Mouse (Mus musculus) hindbrain, postnatal 0 days (tissue): ENCODE results near the gene Rest. TPM values are rescaled to one million over a fixed set of nuclear protein-coding genes. Genes with fewer than 3 reads are reported as not detected.

Experiments
- ATAC-seq: fragments of 200-750 bp; cut with Nextera tagmentation; 2 replicates; pipeline ENCODE4 v1.8.0; 2017; ENCODE audit warnings: mild to moderate bottlenecking, moderate TSS enrichment, moderate library complexity
- DNase-seq: peaks from one replicate; pipeline ENCODE4 v3.0.0-alpha.2; 2015; ENCODE audit warnings: low spot score
- H3K27ac ChIP-seq: fragments of 300-500 bp; sonication (generic); 2 replicates; pipeline ENCODE4 v1.5.1; 2014; ENCODE audit warnings: mild to moderate bottlenecking
- H3K27me3 ChIP-seq: fragments of 300-500 bp; sonication (generic); 2 replicates; pipeline ENCODE4 v1.6.1; 2014; ENCODE audit warnings: low read length, mixed read lengths; ENCODE audit not compliant: insufficient read depth
- H3K36me3 ChIP-seq: fragments of 300-500 bp; sonication (generic); 2 replicates; pipeline ENCODE4 v1.6.1; 2014; ENCODE audit warnings: low read length, mixed read lengths; ENCODE audit not compliant: insufficient read depth
- H3K4me1 ChIP-seq: fragments of 300-500 bp; sonication (generic); 2 replicates; pipeline ENCODE4 v1.6.1; 2014; ENCODE audit warnings: antibody characterized with exemption, low read length, mixed read lengths; ENCODE audit not compliant: insufficient read depth
- H3K4me2 ChIP-seq: fragments of 300-500 bp; sonication (generic); 2 replicates; pipeline ENCODE4 v1.6.1; 2014; ENCODE audit warnings: low read depth, mild to moderate bottlenecking, low read length, moderate library complexity, mixed read lengths
- H3K4me3 ChIP-seq: fragments of 300-500 bp; sonication (generic); 2 replicates; pipeline ENCODE4 v1.5.1; 2014; ENCODE audit warnings: low read length
- H3K9ac ChIP-seq: fragments of 300-500 bp; sonication (generic); replicated peaks from 2 replicates; pipeline ENCODE4 v1.6.1; 2014; ENCODE audit warnings: mild to moderate bottlenecking, low read length, moderate library complexity, mixed read lengths
- H3K9me3 ChIP-seq: fragments of 300-500 bp; sonication (generic); 2 replicates; pipeline ENCODE4 v1.6.1; 2016; ENCODE audit warnings: low read length, mixed read lengths
- CTCF ChIP-seq: IDR thresholded peaks from 2 replicates; pipeline ENCODE4 v1.5.1; 2016; ENCODE audit warnings: antibody characterized with exemption, control low read depth, low read depth
- WGBS: fragments of 180-500 bp; shearing (Covaris S2); extraction: QIAGEN DNeasy Blood & Tissue Kit; methylation state at CpG from one replicate; pipeline ENCODE4 v1.1.7; 2014; 5-methylcytosine and 5-hydroxymethylcytosine counted together
- polyA plus RNA-seq: library from polyadenylated mRNA; unstranded; fragments of >200 nt; fragmentation: Nextera tagmentation; extraction: Ambion mirVana; gene quantifications from 2 replicates; pipeline ENCODE4 v1.2.1, GENCODE M21; 2015
- total RNA-seq: library from RNA; depleted of rRNA; stranded (reverse); fragments of >200 nt; gene quantifications from 2 replicates; pipeline ENCODE4 v1.2.3, GENCODE M21; 2014

Rest gene
- total and polyA plus RNA-seq, 2 experiments from 2014 or later, result 4.1 to 9.0 TPM

DNA sequence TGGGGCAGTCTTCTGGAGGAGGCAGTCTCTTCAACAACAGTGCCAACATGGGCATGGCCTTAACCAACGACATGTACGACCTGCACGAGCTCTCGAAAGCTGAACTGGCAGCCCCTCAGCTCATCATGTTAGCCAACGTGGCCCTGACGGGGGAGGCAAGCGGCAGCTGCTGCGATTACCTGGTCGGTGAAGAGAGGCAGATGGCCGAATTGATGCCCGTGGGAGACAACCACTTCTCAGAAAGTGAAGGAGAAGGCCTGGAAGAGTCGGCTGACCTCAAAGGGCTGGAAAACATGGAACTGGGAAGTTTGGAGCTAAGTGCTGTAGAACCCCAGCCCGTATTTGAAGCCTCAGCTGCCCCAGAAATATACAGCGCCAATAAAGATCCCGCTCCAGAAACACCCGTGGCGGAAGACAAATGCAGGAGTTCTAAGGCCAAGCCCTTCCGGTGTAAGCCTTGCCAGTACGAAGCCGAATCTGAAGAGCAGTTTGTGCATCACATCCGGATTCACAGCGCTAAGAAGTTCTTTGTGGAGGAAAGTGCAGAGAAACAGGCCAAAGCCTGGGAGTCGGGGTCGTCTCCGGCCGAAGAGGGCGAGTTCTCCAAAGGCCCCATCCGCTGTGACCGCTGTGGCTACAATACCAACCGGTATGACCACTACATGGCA, 2.8 kb downstream of the Rest start:
- no peak overlapping the region for H3K27ac ChIP-seq
- TF ChIP-seq CTCF, result no peak
- WGBS, result 90% methylated on average over 30 of the region's 30 CpGs
- no peaks in the 10 kb centered on the region; the same call in 1 of the 2 replicates for H3K4me1 ChIP-seq
- no peaks in the 10 kb centered on the region for H3K9me3 ChIP-seq
- H3K9ac ChIP-seq, result no peak overlapping the region
- no peak for ATAC-seq
- no peak for DNase-seq
- peak overlapping the region; percentile 68 for H3K4me2 ChIP-seq
- H3K36me3 ChIP-seq, result no peaks in the 10 kb centered on the region
- no peak overlapping the region for H3K4me3 ChIP-seq
- H3K27me3 ChIP-seq, result no peaks in the 10 kb centered on the region

DNA sequence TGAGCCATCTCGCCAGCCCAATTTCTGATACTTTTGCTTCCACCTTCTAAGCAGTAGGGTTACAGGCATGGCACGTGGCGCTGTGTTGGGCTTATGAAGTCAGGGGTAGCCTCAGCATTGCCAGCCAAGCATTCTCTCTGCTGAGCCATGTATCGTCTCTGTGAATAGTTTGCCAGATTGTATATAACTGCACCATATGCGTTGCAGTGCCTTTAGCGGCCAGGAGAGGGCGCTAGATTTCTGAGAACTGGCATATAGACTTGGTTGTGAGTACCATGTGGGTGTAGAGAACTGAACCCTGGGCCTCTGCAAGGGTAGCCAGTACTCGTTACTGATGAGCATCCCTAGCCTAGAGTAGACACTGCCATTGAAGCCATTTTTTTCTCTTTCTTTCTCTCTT, 4.1 kb downstream of the Rest start:
- Histone ChIP-seq H3K9ac (no peak overlapping the region), H3K4me3 (no peak overlapping the region), H3K27me3 (no peaks in the 10 kb centered on the region), H3K9me3 (no peaks in the 10 kb centered on the region), H3K4me2 (no peak overlapping the region), H3K4me1 (no peaks in the 10 kb centered on the region; the same call in 1 of the 2 replicates), H3K36me3 (no peaks in the 10 kb centered on the region), H3K27ac (no peak overlapping the region)
- ATAC-seq (no peak), DNase-seq (no peak)
- 81% methylated on average over 8 of the region's 8 CpGs for WGBS
- TF ChIP-seq CTCF, result peak; percentile 41

DNA sequence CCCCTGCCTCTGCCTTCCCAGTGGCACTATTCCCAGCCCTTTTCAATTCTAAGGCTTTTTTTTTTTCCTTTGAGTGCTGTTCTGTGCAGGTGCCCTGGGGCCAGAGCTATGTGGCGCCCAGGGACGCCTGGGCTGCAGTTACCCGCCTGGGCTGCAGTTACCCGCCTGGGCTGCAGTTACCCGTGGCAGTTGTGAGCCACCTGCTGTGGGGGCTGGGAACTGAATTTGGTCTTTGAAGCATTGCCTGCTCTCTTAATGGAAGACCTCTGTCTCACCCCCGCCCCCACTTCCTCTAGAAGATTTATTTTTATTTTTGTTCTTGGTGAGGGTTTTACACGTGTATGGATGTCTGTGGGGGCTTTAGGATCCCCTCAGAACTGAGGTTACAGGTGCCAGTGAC, 7.9 kb downstream of the Rest start:
- no peak for TF ChIP-seq CTCF
- H3K27me3 ChIP-seq, result no peaks in the 10 kb centered on the region
- no peaks in the 10 kb centered on the region; the same call in 1 of the 2 replicates for H3K36me3 ChIP-seq
- 78% methylated on average over 7 of the region's 7 CpGs for WGBS
- no peak overlapping the region for H3K27ac ChIP-seq
- DNase-seq (no peak), ATAC-seq (no peak)
- no peak overlapping the region for H3K4me2 ChIP-seq
- H3K4me1 ChIP-seq, result no peaks in the 10 kb centered on the region
- no peak overlapping the region for H3K4me3 ChIP-seq
- no peak overlapping the region for H3K9ac ChIP-seq
- H3K9me3 ChIP-seq, result no peaks in the 10 kb centered on the region

DNA sequence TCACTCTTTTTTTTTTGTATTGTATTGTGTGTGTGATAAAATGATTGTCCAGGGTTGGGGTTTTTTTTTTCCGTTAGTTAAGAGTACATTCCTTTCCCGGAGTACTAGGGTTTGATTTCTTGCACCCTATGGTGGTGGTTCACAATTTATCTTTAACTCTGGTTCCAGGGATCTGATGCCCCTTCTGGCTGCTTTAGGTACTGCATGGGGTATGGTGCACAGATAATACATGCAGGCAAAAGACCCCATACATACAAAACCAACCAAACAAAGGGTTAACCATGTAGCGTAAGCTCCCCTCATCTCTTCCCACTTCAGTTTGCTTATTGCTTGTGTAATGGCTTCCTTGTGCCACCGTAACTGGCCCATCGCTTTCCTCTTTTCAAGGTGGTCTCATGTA, 10.7 kb downstream of the Rest start:
- no peaks in the 10 kb centered on the region for H3K9me3 ChIP-seq
- no peak overlapping the region for H3K4me2 ChIP-seq
- H3K27ac ChIP-seq, result no peak overlapping the region
- no peak overlapping the region for H3K9ac ChIP-seq
- no peak overlapping the region for H3K4me3 ChIP-seq
- TF ChIP-seq CTCF, result peak; percentile 68
- DNase-seq (peak; percentile 53), ATAC-seq (no peak)
- no peaks in the 10 kb centered on the region for H3K27me3 ChIP-seq
- WGBS, result 93% methylated on average over 5 of the region's 5 CpGs
- H3K4me1 ChIP-seq, result no peaks in the 10 kb centered on the region
- peaks cover 5% of the 10 kb centered on the region; the same call in 1 of the 2 replicates for H3K36me3 ChIP-seq

DNA sequence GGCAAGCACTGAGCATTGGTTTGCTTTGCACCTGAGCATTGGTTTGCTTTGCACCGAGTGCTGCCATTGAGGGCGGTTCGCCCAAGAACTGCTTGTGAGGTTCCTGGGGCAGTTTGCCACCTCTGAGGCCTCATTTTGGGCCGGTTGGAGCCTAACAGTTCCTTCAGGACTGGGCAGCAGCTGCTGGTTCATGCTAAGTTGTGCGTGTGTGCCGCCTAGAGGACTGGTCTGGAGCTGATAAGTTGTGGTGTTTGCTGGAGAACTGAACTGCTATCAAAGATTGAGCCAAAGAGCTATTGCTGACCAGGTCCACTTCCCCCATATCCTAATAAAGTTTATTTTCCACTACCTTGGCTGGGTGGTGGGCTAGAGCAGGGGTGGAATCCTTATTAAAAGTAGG, 11.9 kb downstream of the Rest start:
- Histone ChIP-seq H3K4me3 (no peak overlapping the region), H3K27ac (no peak overlapping the region), H3K36me3 (peaks cover 10% of the 10 kb centered on the region; the same call in 1 of the 2 replicates), H3K4me2 (no peak overlapping the region), H3K4me1 (no peaks in the 10 kb centered on the region), H3K9me3 (no peaks in the 10 kb centered on the region), H3K9ac (no peak overlapping the region), H3K27me3 (no peaks in the 10 kb centered on the region)
- WGBS, result 92% methylated on average over 6 of the region's 6 CpGs
- TF ChIP-seq CTCF, result no peak
- DNase-seq (no peak), ATAC-seq (no peak)

DNA sequence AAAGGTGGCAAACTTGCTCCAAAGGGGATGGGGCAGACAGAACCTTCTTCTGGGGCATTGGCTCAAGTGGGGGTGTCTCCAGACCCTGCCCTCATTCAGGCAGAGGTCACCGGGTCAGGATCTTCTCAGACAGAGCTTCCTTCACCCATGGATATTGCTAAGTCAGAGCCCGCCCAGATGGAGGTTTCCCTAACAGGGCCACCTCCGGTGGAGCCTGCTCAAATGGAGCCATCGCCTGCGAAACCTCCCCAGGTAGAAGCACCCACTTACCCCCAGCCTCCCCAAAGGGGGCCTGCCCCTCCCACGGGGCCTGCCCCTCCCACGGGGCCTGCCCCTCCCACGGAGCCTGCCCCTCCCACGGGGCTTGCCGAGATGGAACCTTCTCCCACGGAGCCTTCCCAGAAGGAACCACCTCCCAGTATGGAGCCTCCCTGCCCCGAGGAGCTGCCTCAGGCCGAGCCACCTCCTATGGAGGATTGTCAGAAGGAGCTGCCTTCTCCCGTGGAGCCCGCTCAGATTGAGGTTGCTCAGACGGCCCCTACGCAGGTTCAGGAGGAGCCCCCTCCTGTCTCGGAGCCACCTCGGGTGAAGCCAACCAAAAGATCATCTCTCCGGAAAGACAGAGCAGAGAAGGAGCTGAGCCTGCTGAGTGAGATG, 16.4 kb downstream of the Rest start:
- Histone ChIP-seq H3K9me3 (no peaks in the 10 kb centered on the region), H3K27ac (0 out of 2 replicates have a peak overlapping the region, but pooled peaks have one; percentile 20), H3K4me2 (peak overlapping the region; percentile 28; the same call in 1 of the 2 replicates), H3K9ac (0 out of 2 replicates have a peak overlapping the region, but pooled peaks have one; percentile 35), H3K4me3 (peak overlapping the region; percentile 11; the same call in 1 of the 2 replicates), H3K36me3 (peaks cover 16% of the 10 kb centered on the region; the same call in 1 of the 2 replicates), H3K4me1 (no peaks in the 10 kb centered on the region), H3K27me3 (no peaks in the 10 kb centered on the region)
- peak; percentile 54; the same call in 1 of the 2 replicates for ATAC-seq
- DNase-seq, result no peak
- no peak for TF ChIP-seq CTCF
- WGBS, result 73% methylated on average over 20 of the region's 20 CpGs
